Mouse (Mus musculus) kidney, adult 2 months (tissue): Measurements from ENCODE around the gene Rxrb. TPM values are rescaled to one million over a fixed set of nuclear protein-coding genes. Genes with fewer than 3 reads are reported as not detected.

Experiments used
- DNase-seq: peaks from one replicate; pipeline ENCODE4 v3.0.0; 2021
- H3K27ac ChIP-seq: fragments of 200-500 bp; 2 replicates; pipeline ENCODE4 v1.5.1; 2012; ENCODE audit warnings: low read depth, low read length, control low read depth, inconsistent platforms; ENCODE audit not compliant: insufficient read depth
- H3K27me3 ChIP-seq: fragments of 200-500 bp; replicated peaks from 2 replicates; pipeline ENCODE4 v1.6.1; 2012; ENCODE audit warnings: mild to moderate bottlenecking, moderate library complexity, low read length, inconsistent platforms; ENCODE audit not compliant: control insufficient read depth, insufficient read depth
- H3K36me3 ChIP-seq: fragments of 200-500 bp; 2 replicates; pipeline ENCODE4 v1.6.1; 2012; ENCODE audit warnings: mild to moderate bottlenecking, moderate library complexity, low read length, inconsistent platforms; ENCODE audit not compliant: control insufficient read depth, insufficient read depth
- H3K4me1 ChIP-seq: fragments of 200-500 bp; 2 replicates; pipeline ENCODE4 v1.6.1; 2011; ENCODE audit warnings: low read length; ENCODE audit not compliant: control insufficient read depth, insufficient read depth
- H3K4me3 ChIP-seq: fragments of 200-500 bp; 2 replicates; pipeline ENCODE4 v1.5.1; 2011; ENCODE audit warnings: mild to moderate bottlenecking, low read depth, low read length, control low read depth; ENCODE audit not compliant: insufficient read depth
- CTCF ChIP-seq: fragments of 200-500 bp; conservative IDR thresholded peaks from 2 replicates; pipeline ENCODE4 v1.5.1; 2011; ENCODE audit warnings: low read depth, mild to moderate bottlenecking, control low read depth, low read length, moderate library complexity, mixed read lengths; ENCODE audit not compliant: insufficient read depth, insufficient read length
- POLR2A ChIP-seq: fragments of 200-500 bp; IDR thresholded peaks from one replicate; pipeline ENCODE4 v1.6.1; 2011; ENCODE audit warnings: low read depth, low read length, control low read depth
- WGBS: fragments of 180-500 bp; shearing (Covaris S2); methylation state at CpG from one replicate; pipeline ENCODE4 v1.1.7; 2018; 5-methylcytosine and 5-hydroxymethylcytosine counted together
- polyA plus RNA-seq: library from polyadenylated mRNA; depleted of rRNA; stranded (reverse); fragments of >200 nt; gene quantifications from 2 replicates; pipeline ENCODE4 v1.2.3, GENCODE M21; 2012

Gene Rxrb
- polyA plus RNA-seq, 1 experiment, result 49.3 TPM

- 52% methylated on average over 7 of the region's 7 CpGs for WGBS
- no peak overlapping the region for H3K27ac ChIP-seq
- DNase-seq, result no peak
- no peak overlapping the region for H3K4me3 ChIP-seq
- TF ChIP-seq POLR2A (no peak), CTCF (no peak)
- no peaks in the 10 kb centered on the region for H3K27me3 ChIP-seq
- H3K4me1 ChIP-seq, result no peaks in the 10 kb centered on the region
- H3K36me3 ChIP-seq, result no peaks in the 10 kb centered on the region
Observed at GRCm38 (mm10) chr17:34057224-34057623, 25.6 kb downstream of the Rxrb start.

GRCm38 (mm10) chr17:34068864-34069263, 37.3 kb downstream of the Rxrb start:
- WGBS, result 47% methylated on average over 3 of the region's 3 CpGs
- H3K4me3 ChIP-seq, result no peak overlapping the region
- H3K27me3 ChIP-seq, result no peaks in the 10 kb centered on the region
- no peaks in the 10 kb centered on the region for H3K36me3 ChIP-seq
- no peak for DNase-seq
- no peaks in the 10 kb centered on the region for H3K4me1 ChIP-seq
- H3K27ac ChIP-seq, result no peak overlapping the region
- no peak for TF ChIP-seq POLR2A
- no peak for TF ChIP-seq CTCF

GRCm38 (mm10) chr17:34072091-34072490, 40.5 kb downstream of the Rxrb start:
- TF ChIP-seq POLR2A (no peak), CTCF (no peak)
- Histone ChIP-seq H3K27ac (no peak overlapping the region), H3K4me1 (no peaks in the 10 kb centered on the region), H3K36me3 (no peaks in the 10 kb centered on the region), H3K4me3 (no peak overlapping the region), H3K27me3 (no peaks in the 10 kb centered on the region)
- no peak for DNase-seq
- WGBS, result 69% methylated on average over 5 of the region's 5 CpGs

- no peaks in the 10 kb centered on the region for H3K27me3 ChIP-seq
- WGBS, result 34% methylated on average over 7 of the region's 7 CpGs
- no peak overlapping the region for H3K27ac ChIP-seq
- H3K36me3 ChIP-seq, result no peaks in the 10 kb centered on the region
- TF ChIP-seq POLR2A (no peak), CTCF (0 out of 2 replicates have a peak, but pooled peaks have one; percentile 13)
- H3K4me1 ChIP-seq, result no peaks in the 10 kb centered on the region
- DNase-seq, result peak; percentile 79
- H3K4me3 ChIP-seq, result no peak overlapping the region
Observed at GRCm38 (mm10) chr17:34075271-34075670, 43.7 kb downstream of the Rxrb start.

- under 1% methylated on average over 9 of the region's 9 CpGs for WGBS
- TF ChIP-seq CTCF (peak; percentile 68), POLR2A (no peak)
- H3K27ac ChIP-seq, result no peak overlapping the region
- H3K4me3 ChIP-seq, result no peak overlapping the region
- DNase-seq, result peak; percentile 82
- H3K27me3 ChIP-seq, result no peaks in the 10 kb centered on the region
- no peaks in the 10 kb centered on the region for H3K4me1 ChIP-seq
- no peaks in the 10 kb centered on the region for H3K36me3 ChIP-seq
Observed at GRCm38 (mm10) chr17:34077549-34077948, 45.9 kb downstream of the Rxrb start.

- H3K27me3 ChIP-seq, result no peaks in the 10 kb centered on the region
- no peak for DNase-seq
- no peaks in the 10 kb centered on the region for H3K4me1 ChIP-seq
- no peak overlapping the region for H3K4me3 ChIP-seq
- H3K36me3 ChIP-seq, result no peaks in the 10 kb centered on the region
- TF ChIP-seq POLR2A, result no peak
- TF ChIP-seq CTCF, result no peak
- WGBS, result 43% methylated on average over 4 of the region's 4 CpGs
- no peak overlapping the region for H3K27ac ChIP-seq
Observed at GRCm38 (mm10) chr17:34078148-34078547, 46.5 kb downstream of the Rxrb start.

- no peaks in the 10 kb centered on the region for H3K27me3 ChIP-seq
- WGBS, result 88% methylated on average over 11 of the region's 11 CpGs
- no peak overlapping the region for H3K27ac ChIP-seq
- no peak for TF ChIP-seq POLR2A
- TF ChIP-seq CTCF, result no peak
- DNase-seq, result no peak
- H3K4me3 ChIP-seq, result no peak overlapping the region
- H3K36me3 ChIP-seq, result no peaks in the 10 kb centered on the region
- no peaks in the 10 kb centered on the region for H3K4me1 ChIP-seq
Observed at GRCm38 (mm10) chr17:34079002-34079401, 47.4 kb downstream of the Rxrb start.
